10 mouse cellular contexts compared by ENCODE assay signal in the genomic region with DNA sequence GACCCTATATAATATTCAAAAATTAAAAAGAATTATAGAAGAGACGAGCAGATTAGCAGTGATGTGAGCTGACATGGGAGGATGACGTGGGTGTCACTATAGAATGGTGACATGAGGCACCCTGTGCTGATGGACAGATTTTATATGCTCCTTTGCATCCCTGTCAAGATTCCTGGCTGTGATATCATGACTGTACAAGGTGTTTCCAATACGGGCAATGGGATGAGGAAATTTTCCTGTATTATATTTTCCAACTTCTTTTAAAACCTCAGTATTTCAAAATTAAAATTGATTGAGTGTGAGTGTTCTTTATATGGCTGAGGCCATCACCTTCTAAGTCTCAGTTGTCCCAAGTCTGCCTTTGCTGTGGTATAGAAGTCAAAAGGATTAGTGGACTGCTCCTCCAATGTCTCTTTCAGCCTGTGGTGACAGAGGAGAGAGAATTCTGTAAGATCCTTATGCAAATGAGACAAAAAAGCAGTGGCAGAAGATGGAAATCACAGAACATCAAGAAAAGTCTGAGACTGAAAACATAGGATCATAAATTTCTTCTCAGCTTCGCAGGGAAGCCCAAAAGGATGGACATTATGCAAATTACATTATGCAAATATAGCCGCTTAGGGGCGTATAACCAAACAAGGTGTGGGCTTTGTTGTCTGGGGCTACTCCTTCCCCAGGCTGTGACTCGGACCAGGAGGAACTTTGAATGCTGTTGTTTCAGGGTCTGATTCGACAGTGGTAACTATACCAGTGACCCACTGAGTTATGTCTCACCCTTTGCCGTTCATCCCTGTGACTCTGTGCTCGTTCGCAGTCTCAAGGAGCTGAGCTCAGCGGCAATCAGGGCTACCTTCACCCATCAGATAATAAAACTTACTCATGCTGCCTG.
DNase-seq lines count a peak whose midpoint lies in the region; ATAC-seq and TF ChIP-seq lines count a peak whose summit lies in the region.
"Had no signal": no experiment of that assay in that cellular context is flagged by ENCODE, and none has a peak within 500 bp of the region (broad histone marks: within the 10 kb centered on the region; RNA-seq: fewer than 3 reads in every experiment).

No protein-coding gene starts in this region.

- no peak for TF ChIP-seq EP300 in liver, postnatal 0 days (IDR thresholded peaks at IDR 0.05; ENCODE audit: low read depth)

- no peaks in the 10 kb centered on the region for H3K4me1 ChIP-seq in heart, embryonic 11.5 days (ENCODE audit: control insufficient read depth, insufficient read depth, low read length)
- H3K4me1 ChIP-seq in liver, postnatal 0 days (ENCODE audit: insufficient read depth), result no peaks in the 10 kb centered on the region

- no peak for TF ChIP-seq CTCF in liver, postnatal 0 days (IDR thresholded peaks at IDR 0.05; ENCODE audit: low read depth)

- 52% methylated on average over 12 of the region's 12 CpGs for WGBS in heart, embryonic 11.5 days (ENCODE audit: insufficient replicate concordance)
- 51% methylated on average over 12 of the region's 12 CpGs for WGBS in liver, postnatal 0 days (ENCODE audit: insufficient replicate concordance)

- no peak for DNase-seq in heart, adult 9 months (ENCODE audit: low spot score in 2 of 2)
- DNase-seq in retina, embryonic 14.5 days (ENCODE audit: low spot score), result peak; percentile 15
- DNase-seq in retina, postnatal 1 day, result no peak
- no peak for DNase-seq in liver, postnatal 0 days
- DNase-seq in thymus, postnatal 10 days (ENCODE audit: low spot score in 2 of 2), result no peak
- no peak for DNase-seq in cerebellum, postnatal 10 days
- no peak for DNase-seq in cerebellum, adult 11-12 months
- DNase-seq: adrenal gland, adult 2 months; layer of hippocampus, postnatal 36 days had no signal

- H3K36me3 ChIP-seq in heart, embryonic 11.5 days (ENCODE audit: control insufficient read depth, insufficient read depth, low read length), result no peaks in the 10 kb centered on the region
- H3K36me3 ChIP-seq in liver, postnatal 0 days (replicated peaks; ENCODE audit: insufficient read depth, low read length), result no peaks in the 10 kb centered on the region

- H3K27ac ChIP-seq in heart, embryonic 11.5 days (ENCODE audit: low read depth, low read length), result no peak overlapping the region
- H3K27ac ChIP-seq in liver, postnatal 0 days (ENCODE audit: low read depth), result no peak overlapping the region

- H3K9ac ChIP-seq in heart, embryonic 11.5 days (ENCODE audit: low read depth, low read length), result peak overlapping the region; percentile 54
- no peak overlapping the region for H3K9ac ChIP-seq in liver, postnatal 0 days (replicated peaks)

- no peaks in the 10 kb centered on the region for H3K9me3 ChIP-seq in heart, embryonic 11.5 days (replicated peaks; ENCODE audit: control insufficient read depth, low read length)
- no peaks in the 10 kb centered on the region for H3K9me3 ChIP-seq in liver, postnatal 0 days (ENCODE audit: low read length)

- H3K4me2 ChIP-seq in heart, embryonic 11.5 days, result peak overlapping the region; percentile 53
- H3K4me2 ChIP-seq in liver, postnatal 0 days (ENCODE audit: low read depth, low read length), result peak overlapping the region; percentile 56

- ATAC-seq in heart, embryonic 11.5 days (replicated peaks; ENCODE audit: insufficient number of reproducible peaks, low FRiP score, low TSS enrichment), result no peak
- no peak for ATAC-seq in liver, postnatal 0 days

- H3K4me3 ChIP-seq in heart, embryonic 11.5 days (ENCODE audit: low read depth, low read length), result peak overlapping the region; percentile 26
- no peak overlapping the region for H3K4me3 ChIP-seq in liver, postnatal 0 days (ENCODE audit: low read depth, low read length)

- no peaks in the 10 kb centered on the region for H3K27me3 ChIP-seq in heart, embryonic 11.5 days (ENCODE audit: control insufficient read depth, insufficient read depth, low read length)
- H3K27me3 ChIP-seq in liver, postnatal 0 days (ENCODE audit: insufficient read depth, low read length), result no peaks in the 10 kb centered on the region
